Mouse (Mus musculus): Measurements from ENCODE around the gene 2610318N02Rik. TPM values are rescaled to one million over a fixed set of nuclear protein-coding genes. Genes with fewer than 3 reads are reported as not detected.
A peak's percentile ranks its signal among the peaks of the same experiment; 100 is the strongest.

Gene 2610318N02Rik
- total RNA-seq, 1 experiment from 2014 or later = 19.7 TPM

- no peak for ATAC-seq (replicated peaks; ENCODE audit: low read depth, poor library complexity, severe bottlenecking)
Measured at GRCm38 (mm10) chr16:17117309-17117799, 7.6 kb downstream of the 2610318N02Rik start.

DNA sequence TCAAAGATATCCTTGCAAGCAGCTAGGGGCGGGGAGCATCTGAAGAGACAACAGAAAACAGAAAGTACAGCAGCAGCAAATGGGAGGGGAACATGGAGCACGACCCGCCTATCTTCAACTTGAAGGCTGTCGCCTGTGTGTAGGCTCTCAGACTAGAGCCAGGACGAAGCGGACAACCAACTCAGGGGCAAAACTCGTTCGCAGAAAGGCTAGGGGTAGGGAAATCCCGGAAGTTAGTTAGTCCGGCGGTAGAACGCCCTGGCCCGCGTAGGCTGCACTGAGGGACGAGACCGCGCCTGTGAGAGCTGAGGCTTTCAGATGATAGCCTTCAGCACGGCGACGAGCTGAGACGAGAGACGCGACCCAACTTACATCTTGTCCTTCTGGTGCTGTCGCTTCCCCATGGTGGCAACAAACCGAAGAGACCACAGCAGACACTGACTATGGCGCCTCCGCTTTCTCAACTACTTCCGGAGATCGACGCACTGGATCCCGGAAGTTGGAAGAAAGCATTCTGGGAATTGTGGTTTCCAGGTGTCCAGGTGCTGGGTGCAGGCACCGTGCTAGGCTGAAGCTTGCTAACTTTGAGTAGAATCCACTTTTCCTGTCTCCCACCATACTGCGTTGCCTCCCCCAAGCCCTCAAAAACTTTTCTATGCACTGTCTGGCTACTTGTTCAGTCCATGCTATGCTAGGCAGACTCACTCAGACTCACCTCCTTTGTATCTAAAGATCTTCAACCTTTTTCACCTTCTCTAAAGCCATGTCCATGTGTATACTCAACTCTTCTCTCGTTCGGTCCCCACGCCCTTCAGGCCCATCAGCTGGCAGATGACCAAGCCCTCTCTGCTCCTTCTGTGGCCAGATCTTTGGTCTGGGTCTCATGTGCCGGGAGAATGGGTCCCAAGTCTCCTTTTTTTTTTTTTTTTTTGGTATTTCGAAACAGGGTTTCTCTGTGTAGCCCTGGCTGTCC is 13.9 kb downstream of the 2610318N02Rik start, which contains the start of gene Ppil2:
Gene Ppil2, minus strand, starts transcription at position 487 of the 973 bp plus-strand sequence.
- peak; percentile 86 for ATAC-seq (replicated peaks; ENCODE audit: low read depth, poor library complexity, severe bottlenecking)

DNA sequence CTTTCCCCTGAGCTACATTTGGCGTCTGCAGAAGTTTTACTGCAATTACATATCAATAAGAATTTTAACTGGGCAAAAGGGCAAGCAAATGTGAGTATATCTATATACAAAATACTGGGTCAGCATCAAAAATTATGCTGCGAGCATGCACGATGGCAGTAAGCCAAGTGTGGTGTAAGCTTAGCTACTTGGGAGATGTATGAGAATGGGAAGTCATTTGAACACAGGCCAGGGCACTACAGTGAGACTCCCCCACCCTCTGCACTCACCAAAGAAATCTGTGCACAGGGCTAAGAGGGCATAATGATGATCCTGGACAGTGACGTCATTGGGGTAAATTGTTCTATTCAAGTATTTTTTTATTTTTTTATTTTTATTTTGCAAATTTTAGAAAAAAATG is 20.4 kb downstream of the 2610318N02Rik start:
- ATAC-seq (replicated peaks; ENCODE audit: low read depth, poor library complexity, severe bottlenecking) = no peak

- ATAC-seq (replicated peaks; ENCODE audit: low read depth, poor library complexity, severe bottlenecking) = no peak
Measured at GRCm38 (mm10) chr16:17102630-17103220, 22.2 kb downstream of the 2610318N02Rik start.

GRCm38 (mm10) chr16:17096938-17097337 is 28.0 kb downstream of the 2610318N02Rik start:
- no peak for ATAC-seq (replicated peaks; ENCODE audit: low read depth, poor library complexity, severe bottlenecking)

DNA sequence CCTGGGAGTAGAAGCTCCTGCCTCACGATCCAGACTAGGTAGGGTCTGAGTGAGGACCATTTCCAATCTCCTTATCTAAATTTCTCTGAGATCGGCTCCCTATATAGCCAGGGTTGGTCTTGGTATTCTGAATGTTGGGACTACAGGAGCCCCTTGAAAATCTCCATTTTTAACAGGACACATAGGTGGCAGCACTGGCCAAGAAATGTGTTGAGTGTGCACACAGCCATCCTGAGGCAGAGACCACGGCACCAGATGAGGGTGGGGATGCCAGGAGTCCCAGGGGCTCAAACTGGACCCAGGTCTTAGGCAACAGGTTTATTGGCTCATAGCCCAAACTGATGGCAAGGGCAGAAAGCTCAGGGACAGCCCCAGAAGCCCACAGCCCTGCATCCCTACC is 36.6 kb downstream of the 2610318N02Rik start:
- ATAC-seq (replicated peaks; ENCODE audit: low read depth, poor library complexity, severe bottlenecking) = no peak

DNA sequence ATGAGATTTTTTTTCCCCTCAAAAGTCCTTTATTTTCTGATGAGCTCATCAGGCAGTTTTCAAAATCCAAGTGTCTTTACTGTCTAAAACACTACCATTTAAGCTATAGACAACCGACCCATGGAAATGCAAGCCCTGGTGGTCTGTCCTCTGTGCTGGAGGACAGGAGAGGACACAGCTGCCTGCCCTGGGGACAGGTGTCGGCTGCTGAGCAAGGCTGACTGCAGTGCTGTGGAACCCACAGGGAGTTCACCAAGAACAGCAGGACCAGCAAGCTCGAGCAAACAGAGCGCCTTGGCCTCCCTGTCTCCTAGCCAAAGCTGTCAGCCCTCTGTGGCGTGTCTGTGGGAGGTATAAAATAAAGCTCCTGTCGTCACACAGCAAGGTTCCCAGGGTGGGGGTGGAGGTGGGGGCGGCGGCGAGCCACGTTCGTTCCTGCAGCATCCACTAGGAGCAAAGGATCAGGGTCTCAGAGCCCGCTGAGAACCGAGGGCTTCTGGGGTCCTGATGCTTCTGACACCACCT is 38.2 kb downstream of the 2610318N02Rik start:
- no peak for ATAC-seq (replicated peaks; ENCODE audit: low read depth, poor library complexity, severe bottlenecking)

DNA sequence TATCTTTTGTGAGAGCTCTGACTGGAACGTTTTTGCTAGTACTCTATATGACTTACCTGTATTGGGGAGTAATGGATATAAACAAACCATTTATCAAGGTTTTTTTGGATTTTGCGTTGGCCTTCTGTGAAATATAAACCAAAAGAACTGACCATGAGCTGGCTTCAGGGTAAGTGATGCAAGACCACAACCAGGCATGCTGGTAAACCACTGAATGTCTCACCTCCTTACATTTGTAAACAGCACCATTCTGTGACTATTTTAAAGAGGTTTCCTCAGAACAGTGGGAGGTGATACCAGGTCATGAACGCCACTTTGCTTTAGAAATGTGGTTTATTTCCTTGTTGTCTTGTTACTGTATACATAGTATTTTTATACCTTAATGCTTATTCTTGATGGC is 38.7 kb downstream of the 2610318N02Rik start:
- ATAC-seq (replicated peaks; ENCODE audit: low read depth, poor library complexity, severe bottlenecking) = no peak

DNA sequence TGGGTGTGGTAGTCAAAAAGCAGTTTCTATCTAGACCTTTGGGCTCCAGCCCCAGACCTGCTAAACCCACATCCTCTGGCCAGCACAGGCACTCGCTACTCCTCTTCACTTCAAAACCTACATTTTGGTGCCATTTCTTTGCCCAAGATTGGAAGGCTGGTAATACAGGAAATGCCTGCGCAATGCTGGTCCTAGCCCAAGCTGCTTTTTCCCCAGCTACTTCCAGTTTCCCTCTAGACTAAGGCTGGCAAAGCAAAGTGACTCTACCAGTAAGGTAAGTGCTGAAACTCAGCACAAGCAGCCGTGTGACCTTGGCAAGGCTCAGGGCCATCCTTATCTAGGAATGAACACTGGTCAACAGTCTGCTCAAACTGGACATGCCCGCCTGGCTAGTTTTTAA is 39.3 kb downstream of the 2610318N02Rik start:
- peak; percentile 30; the same call in 1 of the 2 replicates for ATAC-seq (replicated peaks; ENCODE audit: low read depth, poor library complexity, severe bottlenecking)

DNA sequence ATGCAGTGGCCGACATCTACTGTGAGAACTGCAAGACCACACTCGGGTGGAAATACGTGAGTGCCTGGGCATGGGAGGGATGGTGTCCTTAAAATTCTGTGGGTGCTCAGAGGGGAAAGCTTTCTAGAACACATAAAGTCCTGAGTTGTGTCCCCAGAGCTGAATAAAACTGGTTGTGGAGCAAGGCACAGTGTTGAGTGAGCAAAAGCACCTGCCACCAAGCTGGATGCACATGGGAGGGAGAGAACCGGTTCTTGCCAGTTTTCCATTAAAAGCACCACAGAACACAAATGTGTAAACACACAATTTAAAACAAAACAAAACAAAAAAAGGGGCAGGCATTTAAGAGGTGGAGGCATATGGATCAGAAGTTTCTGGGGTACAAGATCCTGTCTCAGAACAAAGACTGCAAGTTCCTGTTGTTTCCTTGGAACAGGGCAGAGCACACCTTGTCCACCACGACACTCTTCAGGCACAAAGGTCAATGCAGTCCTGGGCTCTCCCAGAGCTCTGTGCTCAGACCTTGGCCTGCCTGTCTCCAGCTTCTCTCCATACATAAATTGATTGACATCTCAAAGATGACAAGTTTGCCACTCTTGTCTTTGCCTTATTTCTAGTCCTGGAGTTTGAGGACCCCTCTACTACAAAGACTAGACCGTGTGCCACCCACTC is 42.7 kb downstream of the 2610318N02Rik start:
- no peak for ATAC-seq (replicated peaks; ENCODE audit: low read depth, poor library complexity, severe bottlenecking)

- ATAC-seq (replicated peaks; ENCODE audit: low read depth, poor library complexity, severe bottlenecking) = no peak
Measured at GRCm38 (mm10) chr16:17078101-17078500, 46.9 kb downstream of the 2610318N02Rik start.

GRCm38 (mm10) chr16:17076869-17077268 is 48.1 kb downstream of the 2610318N02Rik start:
- ATAC-seq (replicated peaks; ENCODE audit: low read depth, poor library complexity, severe bottlenecking) = no peak

GRCm38 (mm10) chr16:17076301-17076700 is 48.7 kb downstream of the 2610318N02Rik start:
- no peak for ATAC-seq (replicated peaks; ENCODE audit: low read depth, poor library complexity, severe bottlenecking)

DNA sequence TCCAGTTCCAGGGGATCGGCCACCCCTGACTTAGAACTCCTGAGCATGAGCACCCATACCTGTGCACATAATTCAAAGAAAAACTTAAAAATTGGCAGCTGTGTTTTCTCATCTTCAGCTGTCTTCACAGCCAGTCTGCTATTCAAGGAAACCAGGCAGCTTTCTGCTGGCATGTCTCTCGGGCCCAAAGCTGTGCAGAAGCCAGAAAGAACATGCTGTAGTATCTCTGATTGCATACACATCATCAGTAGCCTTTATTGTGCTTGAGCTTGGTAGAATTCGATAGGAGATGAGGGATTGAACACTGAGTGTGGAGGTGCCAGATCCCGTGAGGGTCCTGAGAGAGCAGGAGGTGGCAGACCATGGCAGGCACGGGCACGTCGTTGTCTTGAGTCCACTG is 52.0 kb downstream of the 2610318N02Rik start:
- no peak for ATAC-seq (replicated peaks; ENCODE audit: low read depth, poor library complexity, severe bottlenecking)

GRCm38 (mm10) chr16:17070716-17071115 is 54.3 kb downstream of the 2610318N02Rik start:
- ATAC-seq (replicated peaks; ENCODE audit: low read depth, poor library complexity, severe bottlenecking) = no peak

DNA sequence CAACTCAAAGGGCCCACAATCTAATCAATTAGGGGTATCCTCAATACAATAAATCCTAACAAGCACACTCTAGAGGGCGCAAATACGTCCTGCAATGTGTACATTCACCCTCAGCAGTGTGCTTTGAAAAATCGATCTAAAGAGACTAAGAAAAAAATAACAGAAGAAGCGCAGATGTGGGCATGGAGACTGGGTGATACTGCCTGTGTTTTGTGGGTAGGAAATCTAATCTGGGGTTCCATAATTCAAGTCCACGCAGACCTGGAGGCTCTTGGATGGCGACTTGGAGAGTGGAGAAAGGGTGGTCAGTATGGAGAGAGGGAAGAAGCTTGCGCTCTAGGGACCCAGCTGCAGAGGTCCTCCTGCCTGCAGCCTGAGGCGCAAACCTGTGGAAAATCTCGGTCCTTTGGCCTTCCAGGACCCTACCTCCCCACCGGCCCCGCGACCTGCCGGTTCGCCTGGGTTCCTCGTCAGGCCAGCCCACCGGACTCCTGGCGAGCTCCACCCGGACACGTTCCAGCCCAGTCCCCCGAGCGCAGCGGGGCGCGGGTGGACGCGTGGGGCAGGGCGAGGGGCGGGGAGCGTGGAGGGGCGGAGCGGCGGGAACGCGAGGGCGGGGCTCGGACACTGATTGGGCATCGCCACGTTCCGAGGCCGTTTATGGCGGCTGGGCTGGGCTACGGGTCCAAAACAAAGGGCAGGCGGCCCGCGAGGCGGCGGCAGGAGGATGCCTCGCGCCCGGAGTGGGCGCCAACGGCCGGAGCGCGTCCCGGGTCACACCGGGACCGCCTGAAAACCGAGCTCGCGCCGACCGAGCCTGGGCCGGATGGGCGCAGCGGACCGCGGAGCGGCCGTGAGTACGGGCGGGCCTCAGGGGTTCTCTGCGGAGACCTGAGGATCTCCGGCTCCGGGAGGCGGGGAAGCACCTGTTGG is 55.2 kb downstream of the 2610318N02Rik start, which contains the start of gene Ypel1:
Gene Ypel1, plus strand, starts transcription at position 186 of the 933 bp plus-strand sequence.
- peak; percentile 84 for ATAC-seq (replicated peaks; ENCODE audit: low read depth, poor library complexity, severe bottlenecking)

DNA sequence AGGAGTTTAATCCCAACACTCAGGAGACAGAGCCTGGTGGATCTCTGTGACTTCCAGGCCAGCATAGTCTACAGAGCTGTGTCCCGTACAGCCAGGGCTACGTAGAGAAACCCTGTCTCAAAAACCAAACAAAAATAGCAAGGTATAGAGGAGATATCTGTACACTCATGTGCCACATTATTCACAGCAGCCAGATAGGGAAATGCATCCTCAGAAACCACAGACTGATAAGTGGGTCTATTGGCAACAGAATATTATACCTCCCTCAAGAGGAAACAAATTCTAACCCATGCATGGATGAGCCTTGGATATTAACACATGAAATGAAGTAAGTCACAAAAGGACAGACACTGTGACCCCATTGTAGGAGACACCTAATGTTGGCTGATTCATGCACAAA is 57.4 kb downstream of the 2610318N02Rik start:
- ATAC-seq (replicated peaks; ENCODE audit: low read depth, poor library complexity, severe bottlenecking) = no peak

Data from common myeloid progenitor, adult 5-6 weeks (primary cell).